Mouse (Mus musculus): Measurements from ENCODE around the gene Parp3.
"Not testable (repeated sequence)": the region's sequence is repeated elsewhere in the genome, so short reads cannot be mapped to it uniquely, and the experiment has no call there.

The Parp3 gene

DNA sequence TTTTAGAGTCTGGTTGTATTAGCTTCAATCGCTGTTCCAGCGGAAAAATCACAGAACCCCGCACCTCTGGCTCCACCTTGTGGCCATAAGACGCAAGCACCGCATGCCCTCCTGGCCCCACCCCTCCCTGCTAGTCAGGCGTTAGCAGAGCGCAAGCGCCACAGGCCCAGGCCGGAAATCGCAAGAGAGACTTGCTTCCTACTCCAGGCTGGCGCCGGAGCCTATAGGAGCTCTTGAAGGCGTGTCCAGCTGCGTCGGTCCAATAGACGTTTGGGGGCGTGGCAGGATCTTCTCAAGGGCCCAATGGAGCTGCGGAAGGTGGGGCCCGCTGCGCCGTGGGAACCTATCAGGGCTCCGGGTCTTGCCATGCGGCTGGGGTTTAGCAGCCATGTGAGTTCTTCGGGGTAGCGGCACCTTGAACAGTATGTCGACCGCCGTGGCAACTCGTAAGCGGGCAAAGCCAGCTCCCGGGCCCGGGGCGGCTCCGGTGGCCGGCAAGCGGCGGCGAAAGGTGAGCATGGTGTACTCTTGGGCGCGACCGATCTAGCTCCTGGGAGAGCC is at the start of gene Parp3:
Gene Parp3 (minus strand): TSS at position 26 of the 561 bp plus-strand sequence.
- DNase-seq (ENCODE audit: low spot score in 2 of 2), result peak; percentile 99 to 100

DNA sequence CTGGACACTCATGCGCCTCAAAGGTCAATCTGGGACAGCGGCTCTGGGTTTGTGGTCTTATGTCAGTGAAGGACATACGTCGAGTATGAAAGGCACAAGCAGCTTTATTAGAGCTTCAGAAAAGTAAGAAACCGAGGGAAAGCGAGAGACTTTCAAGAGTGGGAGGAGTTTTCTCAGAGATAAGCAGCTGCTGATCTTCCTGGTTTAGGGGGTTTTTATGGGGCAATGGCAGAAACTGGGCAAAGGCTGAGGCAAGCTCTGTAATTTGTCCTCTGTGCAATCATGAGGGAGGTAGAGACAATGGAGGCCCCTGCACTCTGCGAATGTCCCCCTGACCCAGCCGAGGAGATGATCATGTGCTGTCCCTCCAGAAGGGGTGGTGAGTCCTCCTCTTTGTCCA is 43.2 kb upstream of the Parp3 start:
- DNase-seq (ENCODE audit: low spot score in 2 of 2), result no peak

GRCm38 (mm10) chr9:106519433-106519832 is 42.7 kb upstream of the Parp3 start:
- DNase-seq (ENCODE audit: low spot score in 2 of 2), result no peak

DNA sequence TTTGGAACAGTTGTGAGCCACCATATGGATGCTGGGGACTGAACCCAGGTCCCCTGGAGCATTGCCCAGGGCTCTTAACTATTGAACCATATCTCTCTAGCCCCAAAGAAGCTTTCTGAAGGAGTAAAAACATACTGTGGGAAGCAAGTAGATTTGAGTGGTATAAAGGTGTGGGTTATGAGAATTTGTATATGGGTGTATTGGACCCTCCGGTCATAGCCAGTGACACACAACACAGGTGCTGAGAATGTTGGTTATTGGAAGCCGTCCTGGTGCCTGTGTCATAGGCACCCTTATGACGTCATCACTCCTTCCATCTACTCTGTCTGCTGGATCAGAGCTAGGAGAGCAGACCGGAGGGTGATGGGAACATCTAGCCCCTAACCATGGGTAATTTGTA is 37.5 kb upstream of the Parp3 start, which contains the start of gene Iqcf5:
Gene Iqcf5 (plus strand): TSS at position 301 of the 400 bp plus-strand sequence.
- DNase-seq (ENCODE audit: low spot score in 2 of 2), result no peak

DNA sequence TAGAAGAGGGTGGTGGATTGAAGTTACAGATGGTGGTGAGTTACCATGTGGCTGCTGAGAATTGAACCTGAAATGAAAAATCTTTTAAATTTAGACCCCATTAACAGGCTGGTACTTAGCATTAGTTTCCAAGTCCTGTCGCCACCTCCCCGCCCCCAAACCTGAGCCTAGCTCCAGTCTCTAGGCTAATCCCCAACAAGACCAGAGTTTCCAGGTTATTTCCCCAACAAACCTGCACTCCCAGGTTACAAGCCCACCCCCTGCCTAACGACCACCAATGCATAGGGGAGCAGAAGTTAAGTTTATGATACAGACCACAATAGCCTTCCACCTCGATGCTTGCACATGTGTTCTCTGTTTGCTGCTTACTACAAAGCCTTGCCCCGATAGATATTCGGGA is 36.8 kb upstream of the Parp3 start:
- no peak for DNase-seq (ENCODE audit: low spot score in 2 of 2)

DNA sequence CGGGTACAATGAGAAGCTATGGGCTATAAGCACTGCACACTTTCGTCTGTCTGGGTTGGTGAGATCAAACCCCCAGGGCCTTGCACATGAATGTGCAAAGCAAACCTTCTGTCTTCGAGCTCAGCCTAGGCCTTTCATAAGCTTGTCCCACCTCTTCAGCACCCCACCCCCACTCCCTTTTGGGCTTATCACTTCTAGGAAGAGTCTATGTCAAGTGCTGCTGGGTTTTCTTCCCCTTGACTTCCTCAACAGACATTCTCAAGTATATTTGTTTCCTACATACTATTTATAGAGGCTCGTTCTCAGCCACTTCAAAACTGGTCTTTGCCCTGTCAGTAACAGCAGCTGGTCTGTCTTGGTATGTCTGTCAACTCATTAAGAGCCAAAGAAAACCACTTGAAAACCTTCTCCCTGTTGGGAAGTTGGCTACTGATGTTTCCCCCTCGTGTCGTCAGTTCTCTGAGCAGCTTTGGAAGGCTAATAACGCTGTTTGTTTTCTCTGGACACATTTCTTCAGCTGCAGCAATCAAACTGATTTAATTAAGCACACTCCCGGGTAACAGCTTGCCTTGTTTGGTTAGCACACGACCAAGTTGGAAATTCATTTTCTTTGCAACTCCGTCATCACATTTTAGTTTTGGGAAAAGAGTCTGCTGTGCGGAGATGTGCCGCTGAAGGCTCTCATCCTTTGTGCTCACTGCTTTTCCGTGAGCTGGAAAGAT is 36.1 kb upstream of the Parp3 start:
- no peak for DNase-seq (ENCODE audit: low spot score in 2 of 2)

- DNase-seq (ENCODE audit: low spot score in 2 of 2), result no peak
Observed at GRCm38 (mm10) chr9:106509356-106509755, 32.6 kb upstream of the Parp3 start.

GRCm38 (mm10) chr9:106504246-106504645 is 27.5 kb upstream of the Parp3 start:
- no peak for DNase-seq (ENCODE audit: low spot score in 2 of 2)

DNA sequence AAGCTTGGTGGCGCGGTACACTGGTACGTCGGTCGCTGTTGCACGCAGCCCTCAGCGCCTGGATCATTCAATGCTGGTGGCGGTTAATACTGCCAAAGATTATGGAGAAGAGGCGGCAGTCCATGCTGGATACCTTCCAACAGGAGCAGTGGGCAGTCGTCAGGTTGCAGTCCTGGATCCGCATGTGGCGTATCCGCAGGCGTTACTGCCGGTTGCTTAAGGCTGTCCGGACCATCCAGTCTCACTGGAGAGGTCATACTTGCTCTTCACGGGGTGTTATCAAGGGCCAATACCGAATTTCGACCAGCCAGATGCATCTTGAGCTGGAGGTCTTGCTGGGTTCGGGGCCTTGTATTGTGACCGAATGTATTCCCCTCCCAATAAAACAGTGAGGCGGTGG is 25.1 kb upstream of the Parp3 start:
- no peak for DNase-seq (ENCODE audit: low spot score in 2 of 2)

- DNase-seq (ENCODE audit: low spot score in 2 of 2), result no peak
Observed at GRCm38 (mm10) chr9:106499667-106500066, 22.9 kb upstream of the Parp3 start, which contains the start of gene Iqcf1. Gene Iqcf1, plus strand, starts transcription at chr9:106499967.

DNA sequence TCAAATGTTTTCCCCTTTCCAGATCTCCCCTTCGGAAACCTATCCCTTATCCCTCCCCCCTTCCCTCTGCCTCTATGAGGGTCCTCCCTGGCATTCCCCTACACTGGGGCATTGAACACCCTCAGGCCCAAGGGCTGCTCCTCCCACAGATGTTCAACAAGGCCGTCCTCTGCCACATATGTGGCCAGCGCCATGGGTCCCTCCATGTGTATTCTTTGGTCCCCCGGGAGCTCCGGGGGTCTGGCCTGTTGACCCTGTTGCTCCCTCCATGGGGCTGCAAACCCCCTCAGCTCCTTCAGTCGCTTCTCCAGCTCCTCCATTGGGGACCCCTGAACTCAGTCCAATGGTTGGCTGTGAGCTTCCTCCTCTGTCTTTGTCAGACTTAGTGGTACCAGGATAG is 10.9 kb upstream of the Parp3 start:
- DNase-seq (ENCODE audit: low spot score in 2 of 2), result not testable (repeated sequence)

DNA sequence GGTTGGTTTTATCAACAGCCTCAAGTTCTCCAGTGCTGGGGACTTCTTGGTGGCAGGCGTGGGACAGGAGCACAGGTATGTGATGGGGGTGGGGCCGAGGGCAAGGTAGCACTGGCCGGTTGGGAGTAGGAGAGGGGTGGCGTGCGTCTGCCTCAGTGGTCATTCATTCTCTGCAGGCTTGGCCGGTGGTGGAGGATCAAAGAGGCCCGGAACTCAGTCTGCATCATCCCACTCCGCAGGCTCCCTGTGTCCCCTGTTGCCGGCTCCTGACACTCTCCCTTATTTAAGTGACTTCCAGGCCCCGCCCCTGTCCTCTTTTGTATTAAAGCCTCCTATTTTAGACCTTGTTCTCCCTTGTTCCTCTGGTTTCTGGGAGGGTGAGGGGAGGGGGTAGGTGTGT is 8.3 kb upstream of the Parp3 start:
- DNase-seq (ENCODE audit: low spot score in 2 of 2), result peak in 1 of 2 experiments; percentile 2

DNA sequence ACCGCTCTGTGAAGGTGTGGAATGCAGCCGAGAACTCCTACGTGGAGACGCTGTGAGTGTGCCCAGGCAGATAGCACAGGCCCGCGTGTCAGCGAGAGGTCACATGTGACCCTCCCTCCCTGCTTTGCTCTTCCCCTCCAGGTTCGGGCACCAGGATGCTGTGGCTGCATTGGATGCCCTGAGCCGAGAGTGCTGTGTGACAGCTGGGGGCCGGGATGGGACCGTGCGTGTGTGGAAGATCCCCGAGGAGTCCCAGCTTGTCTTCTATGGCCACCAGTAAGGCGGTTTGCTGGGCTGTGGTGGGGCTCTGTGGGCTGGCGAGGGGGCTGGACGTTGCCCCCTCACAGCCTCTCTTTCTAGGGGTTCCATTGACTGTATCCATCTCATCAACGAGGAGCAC is 6.9 kb upstream of the Parp3 start:
- peak in 1 of 2 experiments; percentile 2 for DNase-seq (ENCODE audit: low spot score in 2 of 2)

- no peak for DNase-seq (ENCODE audit: low spot score in 2 of 2)
Observed at GRCm38 (mm10) chr9:106483136-106483535, 6.4 kb upstream of the Parp3 start.

DNA sequence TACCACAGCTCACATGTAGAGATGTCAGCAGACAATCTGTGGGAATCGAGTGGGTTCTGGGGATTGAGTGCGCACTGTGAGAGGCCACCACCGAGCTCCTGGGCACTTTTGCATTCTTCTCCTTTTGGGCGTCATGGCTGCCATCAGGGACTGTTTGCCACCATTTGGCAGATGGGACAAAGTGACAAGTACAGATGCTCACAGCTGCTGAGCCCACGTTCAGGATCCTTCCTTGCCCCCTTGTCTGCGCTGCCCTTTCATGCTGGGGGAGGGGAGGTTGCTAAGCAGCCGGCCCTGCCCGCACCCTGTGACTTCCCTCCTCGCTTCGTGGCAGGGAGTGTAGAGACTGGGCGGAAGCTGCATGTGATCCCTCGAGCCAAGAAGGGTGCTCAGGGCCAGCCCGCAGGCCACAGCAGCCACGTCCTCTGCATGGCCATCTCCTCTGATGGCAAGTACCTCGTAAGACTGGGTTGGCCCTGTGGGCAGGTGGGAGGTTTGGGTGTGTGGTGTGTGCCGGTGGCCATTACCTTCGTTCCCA is 5.9 kb upstream of the Parp3 start:
- peak in 1 of 2 experiments; percentile 1 for DNase-seq (ENCODE audit: low spot score in 2 of 2)

DNA sequence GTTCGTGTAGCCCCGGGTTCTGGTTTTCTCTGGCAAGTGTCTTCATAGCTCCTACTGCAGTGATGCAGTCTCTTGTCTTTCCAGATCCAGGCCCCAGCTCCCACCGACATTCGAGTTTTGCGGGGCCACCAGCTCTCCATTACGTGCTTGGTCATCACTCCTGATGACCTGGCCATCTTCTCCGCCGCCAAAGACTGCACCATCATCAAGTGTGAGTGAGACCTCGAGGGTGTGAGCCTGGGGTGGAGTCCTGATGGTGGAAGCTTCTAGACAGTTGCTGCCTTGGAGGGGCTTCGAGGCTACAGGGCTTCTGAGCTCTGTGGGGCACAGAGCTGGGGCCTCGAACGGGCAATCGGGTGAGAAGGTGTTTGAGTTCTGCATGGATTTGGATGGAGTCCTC is 4.9 kb upstream of the Parp3 start:
- DNase-seq (ENCODE audit: low spot score in 2 of 2), result peak in 1 of 2 experiments; percentile 2

DNA sequence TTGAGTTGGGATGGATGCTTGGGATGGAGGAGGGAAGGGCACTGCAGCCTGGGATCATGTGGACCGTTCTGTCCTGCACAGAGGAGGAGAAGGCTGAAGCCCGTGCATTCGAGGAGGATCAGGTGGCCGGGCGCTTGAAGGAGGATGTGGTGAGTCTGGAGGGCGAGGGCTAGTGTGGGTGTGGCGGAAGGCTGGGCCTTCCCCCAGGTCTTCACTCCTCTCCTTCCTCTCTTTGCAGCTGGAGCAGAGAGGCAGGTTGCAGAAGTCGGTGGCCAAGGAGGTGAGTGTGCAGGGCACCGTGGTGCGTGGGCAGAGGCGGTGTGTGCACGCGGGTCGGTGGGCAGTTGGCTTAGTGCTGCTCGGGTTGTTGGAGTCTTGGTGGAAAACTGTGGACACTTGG is 4.3 kb upstream of the Parp3 start:
- DNase-seq (ENCODE audit: low spot score in 2 of 2), result peak in 1 of 2 experiments; percentile 2

GRCm38 (mm10) chr9:106480541-106480940 is 3.8 kb upstream of the Parp3 start:
- DNase-seq (ENCODE audit: low spot score in 2 of 2), result peak in 1 of 2 experiments; percentile 1

GRCm38 (mm10) chr9:106478101-106478500 is 1.4 kb upstream of the Parp3 start:
- DNase-seq (ENCODE audit: low spot score in 2 of 2), result peak in 1 of 2 experiments; percentile 2

GRCm38 (mm10) chr9:106477649-106478048 is 900 bp upstream of the Parp3 start:
- DNase-seq (ENCODE audit: low spot score in 2 of 2), result peak in 1 of 2 experiments; percentile 2

DNA sequence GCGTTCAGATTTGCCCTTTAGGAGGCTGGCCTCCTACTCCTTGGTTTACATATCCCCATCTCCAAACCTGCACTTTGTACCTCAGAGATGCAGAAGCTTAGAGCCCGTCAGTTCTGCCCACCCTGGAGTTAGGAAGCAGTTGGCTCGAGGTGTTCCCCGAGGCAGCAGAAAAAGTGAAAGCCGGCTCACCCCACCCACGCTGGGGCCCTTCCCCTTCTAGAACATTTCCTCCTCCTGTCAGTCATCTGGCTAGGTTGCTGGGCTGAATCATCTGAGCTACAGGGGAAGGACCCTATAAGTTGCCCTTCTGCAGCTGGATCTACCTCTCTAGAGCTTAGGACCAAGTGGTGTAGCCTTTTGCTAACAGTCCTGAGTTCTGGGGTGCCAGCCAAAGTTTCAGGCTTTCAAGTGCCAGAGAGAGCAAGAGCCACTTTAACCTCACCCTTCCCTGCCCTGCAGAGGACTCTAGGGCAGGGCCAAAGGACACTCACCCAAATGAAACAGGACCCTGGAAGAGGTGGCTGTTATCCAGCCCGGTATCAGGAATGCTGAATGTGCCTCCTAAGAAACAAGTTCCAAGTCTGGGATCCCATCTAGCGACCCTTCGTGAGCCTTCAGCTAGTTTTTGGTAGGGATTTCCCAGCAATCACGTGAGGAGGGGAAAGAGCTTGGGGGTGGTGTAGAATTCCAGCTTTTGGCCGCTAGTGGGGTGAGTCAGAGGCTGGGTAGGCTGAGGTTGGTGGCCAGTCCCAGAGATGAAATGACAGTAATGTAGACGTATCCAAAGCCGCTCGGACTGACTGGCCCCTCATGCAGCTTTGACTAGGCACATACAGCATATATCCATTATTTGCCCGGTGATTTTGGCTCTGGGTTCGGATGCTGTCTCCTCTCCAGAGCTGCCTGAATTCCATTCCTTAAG is 486 bp downstream of the Parp3 start:
- DNase-seq (ENCODE audit: low spot score in 2 of 2), result peak; percentile 21

DNA sequence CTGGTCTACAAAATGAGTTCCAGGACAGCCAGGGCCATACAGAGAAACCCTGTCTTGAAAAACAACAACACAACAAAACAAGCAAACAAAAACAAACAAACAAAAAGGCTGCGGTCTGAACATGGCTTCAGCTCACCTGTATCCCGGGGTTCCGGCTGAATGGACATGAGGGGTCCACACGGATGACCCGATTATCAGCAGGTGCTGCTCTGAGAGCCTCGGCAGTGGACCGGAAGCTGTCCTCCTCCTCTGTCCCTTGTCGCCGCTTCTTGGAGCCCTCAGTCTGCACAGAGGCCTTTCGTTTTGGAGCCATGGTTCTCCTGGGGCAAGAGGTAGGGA is 1.1 kb downstream of the Parp3 start, which contains the start of gene Rrp9:
Gene Rrp9 (plus strand): TSS at position 301 of the 339 bp plus-strand sequence.
- peak in 1 of 2 experiments; percentile 6 for DNase-seq (ENCODE audit: low spot score in 2 of 2)

All from frontal cortex, postnatal 14 days (tissue).